Mouse (Mus musculus) stomach, postnatal 0 days (tissue): ENCODE results near the gene Gp1ba.

Experiments
- CTCF ChIP-seq: IDR thresholded peaks from 2 replicates; pipeline ENCODE4 v1.5.1; 2016; ENCODE audit warnings: antibody characterized with exemption, low read depth, mild to moderate bottlenecking, moderate library complexity
- EP300 ChIP-seq: optimal IDR thresholded peaks from 2 replicates; pipeline ENCODE3; 2016; ENCODE audit warnings: antibody characterized with exemption

DNA sequence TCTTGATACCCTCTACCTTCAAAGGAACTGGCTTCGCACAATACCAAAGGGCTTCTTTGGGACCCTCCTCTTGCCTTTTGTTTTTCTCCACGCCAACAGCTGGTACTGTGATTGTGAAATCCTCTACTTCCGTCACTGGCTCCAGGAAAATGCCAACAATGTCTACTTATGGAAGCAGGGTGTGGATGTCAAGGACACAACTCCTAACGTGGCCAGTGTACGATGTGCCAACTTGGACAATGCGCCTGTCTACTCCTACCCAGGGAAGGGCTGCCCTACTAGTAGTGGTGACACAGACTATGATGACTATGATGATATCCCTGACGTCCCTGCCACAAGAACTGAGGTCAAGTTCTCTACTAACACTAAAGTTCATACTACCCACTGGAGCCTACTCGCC is 1.1 kb downstream of the Gp1ba start:
- TF ChIP-seq CTCF (no peak), EP300 (no peak)
